Mouse (Mus musculus): ENCODE data around the gene Adora2b.
"Not testable (repeated sequence)": the region's sequence is repeated elsewhere in the genome, so short reads cannot be mapped to it uniquely, and the experiment has no call there.

Adora2b gene

DNA sequence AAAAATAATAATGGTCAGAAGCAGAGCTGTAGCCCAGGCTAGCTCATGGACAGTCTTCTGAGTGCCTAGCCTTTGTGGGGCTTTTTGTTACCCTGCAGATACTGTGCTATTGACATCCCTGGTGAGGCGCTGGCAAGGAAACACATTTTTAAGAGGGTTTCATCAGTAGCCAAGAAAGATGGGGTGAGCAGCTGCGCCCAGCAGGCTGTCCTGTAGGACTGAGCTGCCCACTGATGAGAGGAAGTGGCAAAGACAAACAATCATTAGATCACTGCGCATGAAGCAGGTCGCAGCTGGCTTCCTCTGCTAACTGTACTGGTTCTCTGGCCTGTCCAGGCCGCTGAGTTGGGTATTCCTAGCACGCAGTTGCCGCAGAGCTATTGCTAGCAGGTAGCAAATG is 14.8 kb downstream of the Adora2b start:
- DNase-seq (ENCODE audit: low spot score in 2 of 2) = no peak

GRCm38 (mm10) chr11:62264018-62264417 is 15.2 kb downstream of the Adora2b start:
- no peak for DNase-seq (ENCODE audit: low spot score in 2 of 2)

GRCm38 (mm10) chr11:62265642-62266041 is 16.9 kb downstream of the Adora2b start:
- no peak for DNase-seq (ENCODE audit: low spot score in 2 of 2)

GRCm38 (mm10) chr11:62266466-62267214 is 17.9 kb downstream of the Adora2b start:
- no peak for DNase-seq (ENCODE audit: low spot score in 2 of 2)

GRCm38 (mm10) chr11:62268381-62268780 is 19.6 kb downstream of the Adora2b start:
- DNase-seq (ENCODE audit: low spot score in 2 of 2) = no peak

GRCm38 (mm10) chr11:62269097-62269496 is 20.3 kb downstream of the Adora2b start:
- no peak for DNase-seq (ENCODE audit: low spot score in 2 of 2)

- DNase-seq (ENCODE audit: low spot score in 2 of 2) = no peak
These were observed 22.1 kb downstream of the Adora2b start for GRCm38 (mm10) chr11:62270851-62271250.

DNA sequence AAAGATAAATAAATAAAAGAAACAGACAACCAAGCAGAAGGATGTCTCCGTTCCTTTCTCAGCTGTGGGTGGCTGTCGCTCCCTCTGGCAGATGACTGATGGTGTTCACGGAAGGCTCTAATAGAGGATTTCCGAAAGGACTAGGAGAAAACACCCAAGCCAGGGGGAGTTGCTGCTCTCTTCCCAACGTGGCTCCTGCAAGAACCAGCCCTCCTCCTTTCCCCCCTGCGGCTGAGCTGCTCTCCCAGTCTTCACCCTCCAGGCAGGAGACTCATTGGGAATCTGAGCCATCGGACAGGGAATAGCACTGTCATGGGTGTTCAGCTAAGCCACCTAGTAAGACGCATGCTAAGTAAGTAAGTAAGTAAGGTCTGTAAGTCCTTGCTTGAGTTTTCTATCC is 28.3 kb downstream of the Adora2b start:
- DNase-seq (ENCODE audit: low spot score in 2 of 2) = no peak

GRCm38 (mm10) chr11:62278027-62278426 is 29.2 kb downstream of the Adora2b start:
- peak; percentile 43 to 70 for DNase-seq (ENCODE audit: low spot score in 2 of 2)

DNA sequence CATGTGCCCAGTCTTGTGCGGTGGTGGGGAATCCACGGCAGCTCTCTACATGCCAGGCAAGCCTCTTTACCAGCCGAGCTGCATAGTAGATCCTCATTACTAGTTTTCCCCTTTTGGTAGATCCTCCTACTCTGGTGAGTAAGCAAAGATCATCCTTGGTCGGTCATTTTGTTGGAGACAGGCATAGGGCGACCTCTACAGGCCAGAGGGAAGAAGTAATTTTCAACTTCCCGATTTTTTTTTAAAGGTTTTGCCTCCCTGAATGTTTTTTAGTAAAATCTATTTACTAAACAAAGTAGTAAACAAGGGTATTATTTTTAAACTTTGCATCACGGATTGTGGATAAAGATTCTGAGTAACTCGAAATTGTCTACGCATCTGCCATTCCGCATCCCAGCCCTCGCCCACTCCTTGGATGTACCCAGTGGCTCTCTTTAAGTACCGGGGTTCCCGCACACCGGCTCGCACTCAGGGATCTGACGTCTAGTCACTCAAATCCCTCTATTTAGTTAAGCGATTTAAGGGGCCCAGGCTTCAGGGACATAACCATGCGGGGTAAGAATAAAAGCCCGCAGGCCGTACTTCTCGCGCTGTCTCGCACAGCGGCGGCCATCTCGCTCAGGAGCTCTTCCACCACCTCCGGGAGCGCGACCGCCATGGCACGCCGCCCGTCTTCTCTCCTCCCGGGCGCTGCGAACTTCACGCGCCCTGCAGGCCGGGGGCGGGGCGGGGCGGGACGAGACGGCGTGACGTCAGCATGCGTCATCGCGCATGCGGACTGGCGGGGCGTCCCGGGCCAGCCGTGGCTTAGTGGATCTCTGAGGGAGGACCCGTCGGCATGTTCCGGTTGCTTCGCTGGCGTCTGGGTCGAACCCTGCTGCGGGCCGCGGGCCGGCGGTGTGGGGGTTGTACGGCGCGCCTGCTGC is 32.2 kb downstream of the Adora2b start, which contains the start of the genes Zswim7 and Ttc19:
Gene Zswim7, minus strand, starts transcription at position 701 of the 926 bp plus-strand sequence.
Gene Ttc19, plus strand, starts transcription at position 799 of the 926 bp plus-strand sequence.
- DNase-seq (ENCODE audit: low spot score in 2 of 2) = peak; percentile 86 to 89

DNA sequence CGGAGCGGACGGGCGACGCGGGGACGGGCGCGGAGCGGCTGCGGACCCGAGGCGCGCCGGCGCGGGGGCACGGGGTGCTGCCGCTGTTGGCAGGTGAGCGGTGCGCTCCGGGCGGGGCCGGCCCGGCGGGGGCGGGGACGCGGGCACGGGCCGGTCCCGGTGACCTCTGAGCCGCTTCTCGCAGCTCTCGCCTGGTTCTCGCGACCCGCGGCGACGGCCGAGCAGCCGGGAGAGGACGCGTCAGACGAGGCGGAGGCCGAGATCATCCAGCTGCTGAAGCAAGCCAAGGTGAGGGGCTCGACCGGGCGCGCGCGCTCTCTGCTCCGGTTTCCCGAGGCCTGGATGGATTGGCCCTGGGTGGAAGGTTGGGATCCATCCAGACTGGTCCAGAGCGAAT is 32.8 kb downstream of the Adora2b start:
- DNase-seq (ENCODE audit: low spot score in 2 of 2) = no peak

- DNase-seq (ENCODE audit: low spot score in 2 of 2) = not testable (repeated sequence)
These were observed 35.2 kb downstream of the Adora2b start for GRCm38 (mm10) chr11:62284020-62284419.

DNA sequence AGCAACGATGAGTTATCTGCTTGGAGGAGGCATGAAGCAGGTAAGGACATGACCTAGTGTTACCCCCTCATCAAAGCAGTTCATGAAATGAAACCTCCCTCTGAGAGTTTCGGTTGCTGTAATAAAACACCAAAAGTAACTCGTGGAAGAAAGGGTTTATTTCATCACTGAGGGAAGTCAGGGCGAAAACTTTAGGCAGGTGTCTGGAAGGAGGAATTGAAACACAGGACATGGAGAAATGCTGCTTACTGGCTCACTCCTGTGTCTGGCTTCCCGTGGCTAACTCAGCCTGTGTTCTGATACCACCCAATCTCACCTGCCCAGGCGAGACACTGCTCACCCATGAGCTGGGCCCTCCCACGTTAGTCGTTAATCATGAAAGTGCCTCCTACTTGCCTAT is 36.2 kb downstream of the Adora2b start:
- no peak for DNase-seq (ENCODE audit: low spot score in 2 of 2)

- DNase-seq (ENCODE audit: low spot score in 2 of 2) = no peak
These were observed 38.9 kb downstream of the Adora2b start for GRCm38 (mm10) chr11:62287700-62288099.

GRCm38 (mm10) chr11:62294121-62294520 is 45.3 kb downstream of the Adora2b start:
- DNase-seq (ENCODE audit: low spot score in 2 of 2) = no peak

DNA sequence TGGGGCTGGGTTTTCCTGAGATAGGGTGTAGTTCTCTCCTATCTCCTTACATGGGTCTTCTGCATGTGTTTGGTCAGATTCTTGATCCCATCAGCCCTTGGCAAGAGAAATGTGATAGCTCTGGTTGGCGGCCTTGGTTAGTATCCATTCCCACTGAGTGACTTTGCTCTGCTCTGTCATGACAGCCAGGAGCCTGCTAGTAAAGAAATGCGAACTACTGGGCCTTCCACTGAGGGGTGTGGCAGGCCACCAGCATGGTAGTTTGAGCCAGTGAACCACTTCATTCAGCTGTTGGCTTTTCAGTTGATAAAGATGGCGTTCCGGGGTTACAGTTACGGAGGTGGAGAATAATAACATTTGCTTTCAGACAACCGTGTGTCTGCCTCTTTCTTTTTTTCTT is 50.1 kb downstream of the Adora2b start:
- no peak for DNase-seq (ENCODE audit: low spot score in 2 of 2)

- no peak for DNase-seq (ENCODE audit: low spot score in 2 of 2)
These were observed 57.1 kb downstream of the Adora2b start for GRCm38 (mm10) chr11:62305866-62306265.

- no peak for DNase-seq (ENCODE audit: low spot score in 2 of 2)
These were observed 60.5 kb downstream of the Adora2b start for GRCm38 (mm10) chr11:62309296-62309695.

GRCm38 (mm10) chr11:62314984-62315383 is 66.2 kb downstream of the Adora2b start:
- DNase-seq (ENCODE audit: low spot score in 2 of 2) = no peak
